Mouse (Mus musculus) brain, embryonic 14.5 days (tissue): ENCODE results near the gene Scml4. TPM values are rescaled to one million over a fixed set of nuclear protein-coding genes. Genes with fewer than 3 reads are reported as not detected.

ENCODE experiments used
- DNase-seq: peaks from one replicate; pipeline ENCODE4 v3.0.0-alpha.2; 2011; ENCODE audit warnings: low read depth
- CTCF ChIP-seq: fragments of 200-500 bp; IDR thresholded peaks from 2 replicates; pipeline ENCODE4 v1.5.1; 2012; ENCODE audit warnings: inconsistent platforms, mild to moderate bottlenecking, moderate library complexity, borderline replicate concordance; ENCODE audit not compliant: insufficient read depth, insufficient read length; ENCODE audit errors: extremely low read depth
- POLR2A ChIP-seq: fragments of 200-500 bp; IDR thresholded peaks from 2 replicates; pipeline ENCODE4 v1.6.1; 2012; ENCODE audit warnings: mild to moderate bottlenecking, inconsistent platforms, borderline replicate concordance; ENCODE audit not compliant: poor library complexity, insufficient read depth, insufficient read length, severe bottlenecking; ENCODE audit errors: extremely low read depth
- polyA plus RNA-seq: library from polyadenylated mRNA; depleted of rRNA; stranded (reverse); fragments of >200 nt; gene quantifications from 2 replicates; pipeline ENCODE4 v1.2.3, GENCODE M21; 2012

Scml4 gene
- polyA plus RNA-seq, 1 experiment = 10.8 TPM

DNA sequence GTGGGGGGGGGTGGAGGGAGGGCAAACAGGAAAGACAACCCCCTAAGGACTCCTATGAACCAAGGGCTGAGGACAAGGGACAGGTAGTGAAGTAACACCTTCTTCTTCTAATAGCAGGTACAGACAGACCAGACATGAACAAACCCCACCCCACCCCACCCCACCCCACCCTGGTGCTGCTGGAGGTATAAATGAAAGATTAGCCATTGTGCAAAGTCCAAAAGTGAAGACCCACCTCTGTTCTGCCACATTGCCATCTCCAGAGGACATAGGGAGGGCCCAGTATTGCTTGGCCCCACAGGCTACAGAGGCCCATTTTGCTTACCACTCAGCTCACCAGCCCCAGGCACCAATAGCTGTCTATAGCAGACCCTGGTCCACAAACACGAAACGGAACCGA is 95.0 kb downstream of the Scml4 start:
- TF ChIP-seq CTCF = no peak
- no peak for TF ChIP-seq POLR2A
- no peak for DNase-seq

DNA sequence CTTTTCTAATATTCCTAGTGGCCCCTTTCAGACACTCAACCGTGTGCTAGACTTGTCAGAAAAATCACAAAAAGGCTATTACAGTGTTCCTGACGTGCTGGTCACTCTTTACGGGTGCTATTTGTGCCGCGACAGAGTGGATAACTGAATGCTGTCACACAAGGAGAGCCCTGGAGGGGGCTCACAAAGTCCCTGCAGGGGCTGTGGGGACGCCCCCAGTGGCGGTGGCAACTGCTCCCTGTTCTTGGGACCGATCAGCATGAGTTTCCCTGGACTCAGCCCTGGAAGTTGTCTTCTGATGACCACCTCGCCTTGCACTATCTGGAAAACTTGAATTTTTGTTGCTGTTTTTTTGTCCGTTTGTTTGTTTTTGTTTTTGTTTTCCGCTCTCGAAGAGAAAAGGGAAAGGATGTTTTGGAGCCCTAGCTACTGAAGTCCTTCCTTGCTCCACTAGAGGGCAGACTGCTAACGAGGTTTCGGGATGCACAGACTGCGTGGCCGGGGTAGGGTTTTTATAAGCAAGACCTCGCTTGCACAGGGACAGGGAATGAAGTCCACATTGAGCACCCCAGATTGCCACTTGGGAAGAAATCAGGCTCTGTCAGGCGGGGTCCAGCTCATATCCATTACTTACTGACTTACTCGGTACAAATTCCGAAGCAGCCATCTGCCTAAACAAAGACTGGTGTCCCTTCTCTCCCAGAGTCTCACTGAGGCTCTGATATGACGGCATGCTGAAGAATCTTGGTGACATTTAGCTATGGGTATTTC is 97.9 kb downstream of the Scml4 start:
- TF ChIP-seq CTCF (peak; percentile 84), POLR2A (no peak)
- peak; percentile 92 for DNase-seq

DNA sequence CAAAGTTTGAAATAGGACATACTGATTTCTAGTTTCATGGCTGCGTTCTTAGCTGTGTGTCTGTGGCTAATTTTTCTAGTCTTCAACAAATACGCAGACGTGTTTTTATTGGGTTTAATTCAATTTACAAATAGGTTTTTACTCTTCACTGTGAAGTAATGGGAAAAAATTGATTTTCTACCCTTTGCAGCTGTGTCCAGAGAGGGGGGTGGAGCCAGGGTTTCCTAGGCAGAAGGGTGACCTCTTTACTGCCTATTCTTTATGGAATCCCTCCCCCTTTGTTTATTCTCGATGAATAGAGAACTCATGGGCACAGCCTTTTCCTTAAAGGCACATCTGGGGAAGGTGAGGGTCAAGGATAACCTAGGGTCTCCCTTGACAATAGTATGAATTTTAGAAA is 98.5 kb downstream of the Scml4 start:
- no peak for DNase-seq
- TF ChIP-seq CTCF (no peak), POLR2A (no peak)

DNA sequence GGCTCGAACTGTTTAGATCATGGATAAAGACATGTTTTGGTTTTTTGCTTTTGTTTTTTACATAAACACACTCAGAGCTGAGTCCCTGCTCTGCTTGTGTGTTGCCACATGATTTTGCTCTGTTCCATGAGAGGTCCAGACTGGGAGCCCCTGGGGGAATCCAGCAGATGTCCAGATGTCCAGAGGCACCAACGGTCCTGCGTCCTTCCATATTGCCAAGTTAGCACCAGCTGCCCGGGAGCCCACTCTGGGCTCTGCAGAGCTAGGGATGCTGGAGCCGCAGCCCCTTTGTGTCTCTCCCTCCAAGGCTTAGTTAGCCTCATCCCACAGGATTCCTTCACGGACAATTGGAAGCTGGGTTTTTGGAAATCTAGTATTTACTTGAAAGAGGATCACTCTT is 101.6 kb downstream of the Scml4 start:
- DNase-seq = no peak
- TF ChIP-seq CTCF = no peak

DNA sequence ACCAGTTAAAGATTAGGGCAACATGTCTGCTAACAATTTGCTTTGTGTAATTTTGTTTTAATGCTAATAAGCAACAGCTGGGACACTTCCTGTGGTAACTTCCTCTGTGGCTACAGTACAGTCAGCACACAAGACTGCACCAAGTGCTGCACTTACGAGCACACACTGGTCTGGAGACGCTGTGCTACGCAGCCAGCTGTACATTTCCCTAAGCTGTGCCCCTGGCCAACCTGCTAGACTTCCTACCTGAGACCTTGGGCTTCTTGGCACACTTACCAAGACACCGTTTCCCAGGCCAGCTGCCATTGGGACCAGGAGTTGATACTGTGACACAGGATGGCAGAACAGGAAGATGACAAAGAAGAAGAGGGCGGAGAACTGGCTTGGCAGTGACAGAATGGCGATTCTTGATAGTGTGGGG is 102.0 kb downstream of the Scml4 start:
- no peak for TF ChIP-seq CTCF
- no peak for TF ChIP-seq POLR2A
- no peak for DNase-seq

DNA sequence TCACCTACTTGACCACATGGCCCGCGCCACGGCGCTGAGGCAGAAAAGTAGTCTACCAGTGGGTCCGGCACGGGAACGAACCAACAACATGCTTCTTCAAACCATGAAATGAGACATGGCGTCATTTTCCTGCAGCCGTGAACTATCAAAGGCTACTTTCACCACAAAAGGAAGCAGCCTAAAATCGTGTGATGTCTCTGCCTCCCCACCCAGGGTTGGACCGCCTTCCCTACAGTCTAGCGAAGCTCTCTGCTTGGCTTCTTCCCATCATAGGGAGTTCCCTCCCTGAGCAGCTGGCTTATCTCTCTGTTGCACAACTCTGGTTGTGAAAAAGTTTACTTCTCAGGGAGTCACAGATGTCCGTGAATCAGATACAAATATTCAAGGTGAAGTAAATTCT is 102.5 kb downstream of the Scml4 start:
- DNase-seq = no peak
- TF ChIP-seq POLR2A (no peak), CTCF (no peak)

DNA sequence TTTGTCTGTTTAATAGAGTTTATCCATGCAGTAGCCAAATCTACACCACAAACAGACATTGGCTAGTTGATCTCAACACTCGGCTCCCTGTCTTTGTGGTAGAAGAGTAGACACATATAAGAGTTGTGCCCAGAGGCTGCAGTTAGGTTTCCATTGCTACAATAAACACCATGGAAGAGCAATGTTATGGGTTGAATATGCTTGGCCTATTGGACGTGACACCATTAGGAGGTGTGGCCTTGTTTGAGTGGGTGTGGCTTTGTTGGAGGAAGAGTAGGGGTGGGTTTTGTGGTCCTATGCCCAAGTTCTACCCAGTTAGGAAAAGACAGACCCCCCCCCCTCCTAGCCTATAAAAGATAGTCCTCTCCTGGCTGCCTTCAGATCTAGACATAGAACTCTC is 102.9 kb downstream of the Scml4 start:
- TF ChIP-seq CTCF = no peak

DNA sequence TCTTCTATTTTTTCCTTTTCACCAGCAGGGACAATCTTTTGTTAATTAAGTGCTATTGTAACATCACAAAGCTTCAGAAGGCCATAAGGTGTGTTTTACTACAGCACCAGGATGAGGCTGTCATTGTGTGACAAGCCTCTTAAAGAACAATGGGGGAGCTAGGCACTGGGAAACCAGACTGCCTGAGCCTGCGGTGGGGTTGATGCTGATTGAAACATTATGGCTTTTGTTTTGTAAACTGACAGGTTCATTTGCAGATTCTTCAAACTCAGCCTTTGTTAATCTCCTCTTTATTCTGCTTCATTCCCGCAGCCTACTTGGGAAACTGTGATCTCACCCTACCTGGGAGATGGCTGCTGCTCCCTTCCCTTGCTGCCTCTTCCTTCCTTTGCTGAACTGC is 108.2 kb downstream of the Scml4 start:
- TF ChIP-seq POLR2A (no peak), CTCF (no peak)
- peak; percentile 61 for DNase-seq

More for the DNA sequence above, 102.9 kb downstream of the Scml4 start:
- no peak for DNase-seq

DNA sequence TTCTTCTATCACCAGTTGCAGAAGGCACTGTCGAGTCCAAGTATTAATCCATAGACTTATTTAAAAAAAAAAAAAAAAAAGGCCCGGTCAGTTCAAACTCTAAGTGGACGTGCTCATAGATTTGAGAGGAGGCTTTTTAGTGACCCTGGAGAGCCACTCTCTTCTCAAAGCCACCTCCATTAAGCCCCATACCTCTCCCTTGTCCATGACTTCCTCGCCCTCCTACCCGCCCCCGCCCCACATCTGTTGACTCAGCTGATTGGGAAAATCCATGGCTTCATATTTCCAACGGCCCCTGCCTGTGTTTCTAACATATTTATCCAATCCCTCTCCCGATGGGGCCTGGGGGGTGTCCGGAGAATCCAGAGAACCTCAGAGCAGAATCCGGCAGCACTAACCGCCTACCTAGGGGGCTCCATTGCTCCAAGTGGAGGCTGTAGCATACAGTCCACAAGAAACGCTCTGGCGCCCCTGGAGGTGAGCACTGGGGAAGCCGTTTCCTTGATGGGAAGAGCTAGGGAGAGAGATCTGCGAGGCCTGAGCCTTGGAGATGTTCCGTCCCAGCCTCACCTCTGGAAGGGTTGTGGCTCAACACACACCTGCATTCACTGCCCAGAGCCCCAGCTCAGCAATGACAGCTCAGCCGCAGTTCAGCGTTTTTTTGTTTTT is 112.5 kb downstream of the Scml4 start:
- TF ChIP-seq CTCF (peak; percentile 81), POLR2A (no peak)
- peak; percentile 87 for DNase-seq

DNA sequence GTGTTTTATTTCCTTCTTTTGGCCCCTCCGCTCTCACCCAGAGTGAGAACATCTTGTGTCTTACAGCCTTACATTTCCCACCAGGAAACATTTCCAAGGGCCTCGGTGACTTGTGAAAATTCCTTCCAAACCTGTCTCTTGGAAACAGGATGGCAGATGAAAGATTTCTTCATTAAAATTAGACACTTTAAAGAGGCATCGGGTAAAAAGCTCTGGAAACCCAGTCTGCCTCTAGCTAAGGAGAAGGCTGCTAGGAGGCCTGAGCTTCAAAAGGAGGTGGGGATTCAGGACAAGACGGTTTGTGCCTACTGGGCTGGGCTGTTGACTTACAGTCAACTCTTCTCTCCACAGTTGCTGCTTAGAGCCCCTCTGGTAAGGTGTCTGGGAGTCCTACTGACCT is 113.4 kb downstream of the Scml4 start:
- peak; percentile 22 for DNase-seq
- TF ChIP-seq POLR2A = no peak
- TF ChIP-seq CTCF = no peak

DNA sequence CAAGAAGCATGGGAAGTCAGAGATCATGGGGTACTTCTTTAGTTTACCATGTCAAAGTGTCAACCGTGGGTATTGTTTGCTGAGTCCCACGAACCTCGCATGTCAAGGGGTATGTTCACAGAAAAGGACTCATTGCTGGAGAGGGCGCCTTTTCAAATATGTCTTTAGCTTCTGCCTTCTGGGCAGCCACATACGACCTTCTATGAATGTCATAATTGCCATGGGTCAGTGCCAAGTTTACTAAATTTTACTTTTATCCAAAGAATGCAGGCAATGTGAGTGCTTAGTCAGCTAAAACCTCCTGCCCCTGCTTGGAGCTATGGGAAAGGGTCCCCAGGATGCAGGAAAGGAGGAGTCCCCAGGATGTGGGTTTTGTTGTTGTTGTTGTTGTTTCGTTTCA is 116.4 kb downstream of the Scml4 start:
- TF ChIP-seq POLR2A (no peak), CTCF (no peak)
- no peak for DNase-seq

DNA sequence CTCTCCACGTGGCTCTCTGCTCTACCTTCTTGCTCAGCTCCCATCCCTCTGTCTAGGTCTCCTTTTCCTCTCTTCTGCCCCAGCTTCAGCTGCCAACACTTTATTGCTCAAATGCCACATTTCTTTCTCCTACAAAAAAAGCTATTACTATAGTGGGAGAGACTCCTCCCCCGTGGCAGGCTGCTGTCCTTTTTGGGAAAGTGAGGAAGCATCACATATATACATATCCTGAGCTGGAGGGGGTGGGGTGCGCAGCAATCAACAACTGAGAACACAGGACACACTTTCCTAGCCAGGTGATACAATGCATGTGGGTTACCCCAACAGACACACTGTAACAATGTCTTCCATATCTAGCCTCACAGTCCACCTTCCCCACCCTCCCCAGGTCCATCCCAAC is 118.2 kb downstream of the Scml4 start:
- TF ChIP-seq CTCF = no peak
- no peak for TF ChIP-seq POLR2A
- no peak for DNase-seq
